Mouse (Mus musculus) stomach, embryonic 14.5 days (tissue): ENCODE results near the gene Tchp. TPM values are rescaled to one million over a fixed set of nuclear protein-coding genes. Genes with fewer than 3 reads are reported as not detected.
A peak's percentile ranks its signal among the peaks of the same experiment; 100 is the strongest.

ENCODE experiments used
- ATAC-seq: fragments of 200-750 bp; cut with Nextera tagmentation; 2 replicates; pipeline ENCODE4 v1.8.0; 2017; ENCODE audit warnings: low read depth, moderate TSS enrichment; ENCODE audit not compliant: insufficient number of reproducible peaks, insufficient read depth, low FRiP score
- H3K27ac ChIP-seq: fragments of 300-500 bp; sonication (generic); 2 replicates; pipeline ENCODE4 v1.5.1; 2014; ENCODE audit warnings: mild to moderate bottlenecking, low read length, moderate library complexity, mixed read lengths
- H3K27me3 ChIP-seq: fragments of 300-500 bp; sonication (generic); 2 replicates; pipeline ENCODE4 v1.6.1; 2014; ENCODE audit warnings: low read length, control low read depth, mixed read lengths; ENCODE audit not compliant: control insufficient read depth, insufficient read depth
- H3K36me3 ChIP-seq: fragments of 300-500 bp; sonication (generic); 2 replicates; pipeline ENCODE4 v1.6.1; 2014; ENCODE audit warnings: mild to moderate bottlenecking, control low read depth, low read length, moderate library complexity, mixed read lengths; ENCODE audit not compliant: control insufficient read depth, insufficient read depth
- H3K4me1 ChIP-seq: fragments of 300-500 bp; sonication (generic); 2 replicates; pipeline ENCODE4 v1.6.1; 2014; ENCODE audit warnings: low read length, control low read depth, mixed read lengths; ENCODE audit not compliant: control insufficient read depth, insufficient read depth
- H3K4me2 ChIP-seq: fragments of 300-500 bp; sonication (generic); replicated peaks from 2 replicates; pipeline ENCODE4 v1.6.1; 2014; ENCODE audit warnings: low read depth, low read length, control low read depth
- H3K4me3 ChIP-seq: fragments of 300-500 bp; sonication (generic); 2 replicates; pipeline ENCODE4 v1.5.1; 2014; ENCODE audit warnings: low read depth, low read length, control low read depth
- H3K9ac ChIP-seq: fragments of 300-500 bp; sonication (generic); replicated peaks from 2 replicates; pipeline ENCODE4 v1.6.1; 2014; ENCODE audit warnings: low read depth, mild to moderate bottlenecking, control low read depth, low read length, moderate library complexity, mixed read lengths
- H3K9me3 ChIP-seq: fragments of 300-500 bp; sonication (generic); 2 replicates; pipeline ENCODE4 v1.6.1; 2016; ENCODE audit warnings: low read depth, low read length, control low read depth; ENCODE audit not compliant: control insufficient read depth
- whole genome bisulfite sequencing: fragments of 180-500 bp; shearing (Covaris S2); extraction: QIAGEN DNeasy Blood & Tissue Kit; methylation state at CpG from one replicate; pipeline ENCODE4 v1.1.7; 2014; 5-methylcytosine and 5-hydroxymethylcytosine counted together
- polyA plus RNA-seq: library from polyadenylated mRNA; unstranded; fragments of >200 nt; fragmentation: Nextera tagmentation; extraction: Ambion mirVana; gene quantifications from 2 replicates; pipeline ENCODE4 v1.2.1, GENCODE M21; 2014

Gene Tchp
- polyA plus RNA-seq, 1 experiment from 2014 or later: 14.1 TPM

GRCm38 (mm10) chr5:114702403-114703392 lies 4.9 kb upstream of the Tchp start:
- no peak overlapping the region for H3K27ac ChIP-seq
- H3K9ac ChIP-seq: no peak overlapping the region
- WGBS: 61% methylated on average over 14 of the region's 14 CpGs
- no peak overlapping the region for H3K4me3 ChIP-seq
- no peaks in the 10 kb centered on the region for H3K4me1 ChIP-seq
- no peak overlapping the region for H3K4me2 ChIP-seq
- no peaks in the 10 kb centered on the region for H3K9me3 ChIP-seq
- ATAC-seq: no peak; the same call in 1 of the 2 replicates
- no peaks in the 10 kb centered on the region for H3K27me3 ChIP-seq
- no peaks in the 10 kb centered on the region for H3K36me3 ChIP-seq

GRCm38 (mm10) chr5:114708491-114708890 lies 931 bp downstream of the Tchp start:
- H3K4me3 ChIP-seq: peak overlapping the region; percentile 83
- H3K9me3 ChIP-seq: no peaks in the 10 kb centered on the region
- no peaks in the 10 kb centered on the region for H3K27me3 ChIP-seq
- H3K4me1 ChIP-seq: peaks cover 5% of the 10 kb centered on the region
- H3K36me3 ChIP-seq: peaks cover 17% of the 10 kb centered on the region
- H3K4me2 ChIP-seq: peak overlapping the region; percentile 82
- H3K27ac ChIP-seq: no peak overlapping the region
- 55% methylated on average over 15 of the region's 15 CpGs for WGBS
- H3K9ac ChIP-seq: no peak overlapping the region
- ATAC-seq: no peak

- Histone ChIP-seq H3K9ac (no peak overlapping the region), H3K27me3 (no peaks in the 10 kb centered on the region)
- ATAC-seq: no peak
Measured at GRCm38 (mm10) chr5:114709357-114709756, 1.8 kb downstream of the Tchp start.

GRCm38 (mm10) chr5:114714551-114714950 lies 7.0 kb downstream of the Tchp start:
- no peak for ATAC-seq
- H3K9me3 ChIP-seq: no peaks in the 10 kb centered on the region
- H3K27me3 ChIP-seq: no peaks in the 10 kb centered on the region
- H3K36me3 ChIP-seq: peaks cover 55% of the 10 kb centered on the region
- no peaks in the 10 kb centered on the region for H3K4me1 ChIP-seq
- no peak overlapping the region for H3K4me2 ChIP-seq
- H3K27ac ChIP-seq: no peak overlapping the region
- H3K9ac ChIP-seq: no peak overlapping the region
- no peak overlapping the region for H3K4me3 ChIP-seq
- 93% methylated on average over 18 of the region's 18 CpGs for WGBS

More at GRCm38 (mm10) chr5:114709357-114709756, 1.8 kb downstream of the Tchp start:
- Histone ChIP-seq H3K4me1 (peaks cover 5% of the 10 kb centered on the region), H3K27ac (no peak overlapping the region), H3K4me2 (no peak overlapping the region), H3K4me3 (no peak overlapping the region), H3K9me3 (no peaks in the 10 kb centered on the region), H3K36me3 (peaks cover 25% of the 10 kb centered on the region)
- 94% methylated on average over 21 of the region's 21 CpGs for WGBS

- no peak overlapping the region for H3K4me3 ChIP-seq
- no peak overlapping the region for H3K9ac ChIP-seq
- no peak overlapping the region for H3K27ac ChIP-seq
- no peak overlapping the region for H3K4me2 ChIP-seq
- ATAC-seq: no peak
- no peaks in the 10 kb centered on the region for H3K4me1 ChIP-seq
- peaks cover 68% of the 10 kb centered on the region for H3K36me3 ChIP-seq
- 87% methylated on average over 12 of the region's 12 CpGs for WGBS
- no peaks in the 10 kb centered on the region for H3K27me3 ChIP-seq
- no peaks in the 10 kb centered on the region for H3K9me3 ChIP-seq
Measured at GRCm38 (mm10) chr5:114717292-114717691, 9.7 kb downstream of the Tchp start.

GRCm38 (mm10) chr5:114717937-114718336 lies 10.4 kb downstream of the Tchp start:
- H3K4me1 ChIP-seq: no peaks in the 10 kb centered on the region
- no peaks in the 10 kb centered on the region for H3K27me3 ChIP-seq
- no peak overlapping the region for H3K9ac ChIP-seq
- 93% methylated on average over 8 of the region's 8 CpGs for WGBS
- no peaks in the 10 kb centered on the region for H3K9me3 ChIP-seq
- H3K4me2 ChIP-seq: no peak overlapping the region
- no peak overlapping the region for H3K4me3 ChIP-seq
- no peak for ATAC-seq
- H3K27ac ChIP-seq: no peak overlapping the region
- peaks cover 68% of the 10 kb centered on the region for H3K36me3 ChIP-seq

- Histone ChIP-seq H3K27me3 (no peaks in the 10 kb centered on the region), H3K4me1 (no peaks in the 10 kb centered on the region), H3K4me3 (no peak overlapping the region), H3K9ac (no peak overlapping the region), H3K36me3 (peaks cover 63% of the 10 kb centered on the region), H3K27ac (no peak overlapping the region), H3K4me2 (no peak overlapping the region), H3K9me3 (no peaks in the 10 kb centered on the region)
- ATAC-seq: no peak
- 89% methylated on average over 13 of the region's 13 CpGs for WGBS
Measured at GRCm38 (mm10) chr5:114718483-114718882, 10.9 kb downstream of the Tchp start.

- Histone ChIP-seq H3K4me2 (no peak overlapping the region), H3K4me1 (no peaks in the 10 kb centered on the region), H3K27me3 (no peaks in the 10 kb centered on the region), H3K27ac (no peak overlapping the region), H3K36me3 (peaks cover 55% of the 10 kb centered on the region), H3K4me3 (no peak overlapping the region), H3K9me3 (no peaks in the 10 kb centered on the region), H3K9ac (no peak overlapping the region)
- peak; percentile 83 for ATAC-seq
- 81% methylated on average over 20 of the region's 20 CpGs for WGBS
Measured at GRCm38 (mm10) chr5:114719003-114719927, 11.7 kb downstream of the Tchp start.
